Mouse (Mus musculus) embryonic fibroblast, embryonic 13.5 days (primary cell): ENCODE results near the gene Slc37a3. TPM values are rescaled to one million over a fixed set of nuclear protein-coding genes. Genes with fewer than 3 reads are reported as not detected.

Experiments
- H3K27ac ChIP-seq: 2 replicates; pipeline ENCODE4 v1.5.1; 2012; ENCODE audit warnings: low read length, control low read depth, inconsistent platforms; ENCODE audit not compliant: insufficient read depth
- H3K4me1 ChIP-seq: 2 replicates; pipeline ENCODE4 v1.6.1; 2011; ENCODE audit warnings: low read length; ENCODE audit not compliant: control insufficient read depth, insufficient read depth
- H3K4me3 ChIP-seq: 2 replicates; pipeline ENCODE4 v1.5.1; 2011; ENCODE audit warnings: mild to moderate bottlenecking, control low read depth, low read length; ENCODE audit not compliant: insufficient read depth
- CTCF ChIP-seq: IDR thresholded peaks from 2 replicates; pipeline ENCODE4 v1.5.1; 2011; ENCODE audit warnings: mild to moderate bottlenecking, control low read depth, low read length, moderate library complexity, borderline replicate concordance; ENCODE audit not compliant: insufficient read depth
- POLR2A ChIP-seq: IDR thresholded peaks from 2 replicates; pipeline ENCODE4 v1.6.1; 2011; ENCODE audit warnings: low read depth, mild to moderate bottlenecking, control low read depth, low read length, moderate library complexity
- polyA plus RNA-seq: library from polyadenylated mRNA; stranded (reverse); fragments of >200 nt; gene quantifications from 2 replicates; pipeline ENCODE4 v1.2.4, GENCODE M21; 2011; ENCODE audit warnings: low read depth; ENCODE audit not compliant: missing spikeins, insufficient read length

The Slc37a3 gene
- polyA plus RNA-seq, 1 experiment, result 71.5 TPM

- no peak overlapping the region for H3K4me3 ChIP-seq
- no peaks in the 10 kb centered on the region for H3K4me1 ChIP-seq
- H3K27ac ChIP-seq, result no peak overlapping the region
- TF ChIP-seq CTCF (no peak), POLR2A (no peak)
These were observed 46.5 kb downstream of the Slc37a3 start for GRCm38 (mm10) chr6:39330981-39331380.

GRCm38 (mm10) chr6:39320286-39320685 is 57.2 kb downstream of the Slc37a3 start:
- H3K27ac ChIP-seq, result no peak overlapping the region
- TF ChIP-seq CTCF, result no peak
- TF ChIP-seq POLR2A, result no peak
- no peak overlapping the region for H3K4me3 ChIP-seq
- H3K4me1 ChIP-seq, result 0 out of 2 replicates have a peak, but pooled peaks cover 2% of the 10 kb centered on the region

- TF ChIP-seq POLR2A, result no peak
- TF ChIP-seq CTCF, result no peak
- Histone ChIP-seq H3K27ac (peak overlapping the region; percentile 58), H3K4me1 (0 out of 2 replicates have a peak, but pooled peaks cover 2% of the 10 kb centered on the region), H3K4me3 (no peak overlapping the region)
These were observed 58.3 kb downstream of the Slc37a3 start for GRCm38 (mm10) chr6:39319061-39319761.

GRCm38 (mm10) chr6:39318631-39319010 is 58.9 kb downstream of the Slc37a3 start:
- TF ChIP-seq POLR2A (no peak), CTCF (no peak)
- Histone ChIP-seq H3K4me1 (0 out of 2 replicates have a peak, but pooled peaks cover 2% of the 10 kb centered on the region), H3K27ac (peak overlapping the region; percentile 29; the same call in 1 of the 2 replicates), H3K4me3 (no peak overlapping the region)

GRCm38 (mm10) chr6:39317854-39318630 is 59.4 kb downstream of the Slc37a3 start:
- no peak overlapping the region for H3K4me3 ChIP-seq
- H3K4me1 ChIP-seq, result 0 out of 2 replicates have a peak, but pooled peaks cover 2% of the 10 kb centered on the region
- H3K27ac ChIP-seq, result no peak overlapping the region
- TF ChIP-seq CTCF (no peak), POLR2A (no peak)

GRCm38 (mm10) chr6:39316089-39316488 is 61.4 kb downstream of the Slc37a3 start:
- no peak overlapping the region for H3K27ac ChIP-seq
- H3K4me1 ChIP-seq, result 0 out of 2 replicates have a peak, but pooled peaks cover 2% of the 10 kb centered on the region
- TF ChIP-seq CTCF, result no peak
- no peak for TF ChIP-seq POLR2A
- no peak overlapping the region for H3K4me3 ChIP-seq

- no peak for TF ChIP-seq CTCF
- no peak overlapping the region for H3K4me3 ChIP-seq
- H3K27ac ChIP-seq, result no peak overlapping the region
- 0 out of 2 replicates have a peak, but pooled peaks cover 2% of the 10 kb centered on the region for H3K4me1 ChIP-seq
These were observed 63.0 kb downstream of the Slc37a3 start for GRCm38 (mm10) chr6:39314461-39314860.

- Histone ChIP-seq H3K27ac (no peak overlapping the region), H3K4me3 (no peak overlapping the region), H3K4me1 (no peaks in the 10 kb centered on the region)
- TF ChIP-seq POLR2A (no peak), CTCF (no peak)
These were observed 65.7 kb downstream of the Slc37a3 start for GRCm38 (mm10) chr6:39311786-39312185.

GRCm38 (mm10) chr6:39304371-39304874 is 73.1 kb downstream of the Slc37a3 start:
- TF ChIP-seq POLR2A (no peak), CTCF (no peak)
- Histone ChIP-seq H3K4me1 (no peaks in the 10 kb centered on the region), H3K4me3 (no peak overlapping the region), H3K27ac (no peak overlapping the region)

GRCm38 (mm10) chr6:39301484-39301883 is 76.0 kb downstream of the Slc37a3 start:
- TF ChIP-seq POLR2A, result no peak
- no peak for TF ChIP-seq CTCF
- H3K27ac ChIP-seq, result no peak overlapping the region
- H3K4me1 ChIP-seq, result no peaks in the 10 kb centered on the region
- H3K4me3 ChIP-seq, result no peak overlapping the region
